19 mouse cellular contexts compared by ENCODE assay signal in the genomic region with DNA sequence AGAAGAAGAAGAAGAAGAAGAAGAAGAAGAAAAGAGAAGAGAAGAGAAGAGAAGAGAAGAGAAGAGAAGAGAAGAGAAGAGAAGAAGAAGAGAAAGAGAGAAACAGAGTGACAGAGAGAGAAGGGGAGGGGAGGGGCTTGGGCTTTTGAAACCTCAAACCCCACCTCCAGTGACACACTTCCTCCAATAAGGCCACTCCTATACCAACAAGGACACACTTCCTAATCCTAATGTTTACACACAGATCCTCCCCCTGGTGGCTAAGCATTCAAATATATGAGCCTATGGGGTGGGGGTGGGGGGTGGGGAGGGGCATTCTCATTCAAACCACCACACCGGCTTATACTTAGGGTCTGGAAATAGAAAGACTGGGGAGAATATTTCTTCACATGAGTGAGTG. TPM values are rescaled to one million over a fixed set of nuclear protein-coding genes. Genes with fewer than 3 reads are reported as not detected.
DNase-seq lines count a peak whose midpoint lies in the region; ATAC-seq and TF ChIP-seq lines count a peak whose summit lies in the region.
"Had no signal": no experiment of that assay in that cellular context is flagged by ENCODE, and none has a peak within 500 bp of the region (broad histone marks: within the 10 kb centered on the region; RNA-seq: fewer than 3 reads in every experiment).

No protein-coding gene starts in this region.

- no peak; the same call in 1 of the 2 replicates for ATAC-seq in lung, postnatal 0 days
- peak; percentile 63 for ATAC-seq in megakaryocyte, adult 5-6 weeks (ENCODE audit: poor library complexity, severe bottlenecking)
- ATAC-seq: forebrain, embryonic 15.5 days; intestine, embryonic 16.5 days had no signal

- H3K4me3 ChIP-seq in lung, postnatal 0 days (ENCODE audit: low read depth, low read length), result no peak overlapping the region
- H3K4me3 ChIP-seq in MEL (ENCODE audit: control insufficient read depth in 1 of 2, insufficient read depth in 1 of 2, low read depth in 2 of 2, low read length in 2 of 2), result no peak overlapping the region
- H3K4me3 ChIP-seq: embryonic facial prominence, embryonic 15.5 days; forebrain, embryonic 15.5 days; heart, embryonic 12.5 days; hindbrain, embryonic 15.5 days had no signal

- no peak for TF ChIP-seq RAD21 in MEL (IDR thresholded peaks at IDR 0.05; ENCODE audit: low read depth, low read length)

- H3K36me3 ChIP-seq in lung, postnatal 0 days (ENCODE audit: insufficient read depth, low read length), result no peaks in the 10 kb centered on the region
- no peaks in the 10 kb centered on the region for H3K36me3 ChIP-seq in MEL (ENCODE audit: control insufficient read depth in 1 of 2, insufficient read depth in 2 of 2, low read length in 2 of 2)
- H3K36me3 ChIP-seq: embryonic facial prominence, embryonic 15.5 days; forebrain, embryonic 15.5 days; heart, embryonic 12.5 days; hindbrain, embryonic 15.5 days had no signal

- H3K9ac ChIP-seq in lung, postnatal 0 days (replicated peaks; ENCODE audit: low read depth), result no peak overlapping the region
- H3K9ac ChIP-seq in MEL (ENCODE audit: control insufficient read depth, low read depth, low read length, poor library complexity, severe bottlenecking), result no peak overlapping the region
- H3K9ac ChIP-seq: embryonic facial prominence, embryonic 15.5 days; forebrain, embryonic 15.5 days; heart, embryonic 12.5 days; hindbrain, embryonic 15.5 days had no signal

- no peak overlapping the region for H3K27ac ChIP-seq in lung, postnatal 0 days (ENCODE audit: low read length)
- no peak overlapping the region for H3K27ac ChIP-seq in MEL (ENCODE audit: control insufficient read depth, low read depth, low read length)
- H3K27ac ChIP-seq: embryonic facial prominence, embryonic 15.5 days; forebrain, embryonic 15.5 days; hindbrain, embryonic 15.5 days had no signal

- no peak for TF ChIP-seq CTCF in lung, postnatal 0 days (IDR thresholded peaks at IDR 0.05)
- TF ChIP-seq CTCF in MEL (IDR thresholded peaks at IDR 0.05 in 2 of 3, conservative IDR thresholded peaks at IDR 0.05 in 1 of 3; ENCODE audit: control insufficient read depth in 1 of 3, insufficient read depth in 1 of 3, low read depth in 2 of 3, low read length in 3 of 3, poor library complexity in 1 of 3, severe bottlenecking in 1 of 3), result no peak

- TF ChIP-seq EP300 in lung, postnatal 0 days (IDR thresholded peaks at IDR 0.05), result no peak
- no peak for TF ChIP-seq EP300 in MEL (IDR thresholded peaks at IDR 0.05; ENCODE audit: low read depth in 1 of 2, low read length in 2 of 2)

- WGBS in lung, postnatal 0 days, result 67% methylated on average over 1 of the region's 1 CpGs

- H3K4me1 ChIP-seq in lung, postnatal 0 days (ENCODE audit: insufficient read depth, low read depth, low read length), result no peaks in the 10 kb centered on the region
- H3K4me1 ChIP-seq in MEL (ENCODE audit: control insufficient read depth in 1 of 2, insufficient read depth in 2 of 2, low read length in 2 of 2), result peaks cover 0 to 6% of the 10 kb centered on the region in 2 experiments; a peak in 1 of 4 replicates
- H3K4me1 ChIP-seq: forebrain, embryonic 15.5 days; hindbrain, embryonic 15.5 days had no signal

- no peaks in the 10 kb centered on the region for H3K27me3 ChIP-seq in lung, postnatal 0 days (replicated peaks; ENCODE audit: insufficient read depth, low read length)
- H3K27me3 ChIP-seq in MEL (ENCODE audit: control insufficient read depth in 1 of 2, insufficient read depth in 2 of 2, low read length in 2 of 2), result no peaks in the 10 kb centered on the region
- H3K27me3 ChIP-seq: embryonic facial prominence, embryonic 15.5 days; forebrain, embryonic 15.5 days; heart, embryonic 12.5 days; hindbrain, embryonic 15.5 days had no signal

- peak; percentile 17 for DNase-seq in lung, postnatal 0 days (ENCODE audit: low spot score)
- no peak for DNase-seq in lung, adult 18-20 months
- peak; percentile 59 for DNase-seq in MEL (ENCODE audit: low read depth, low spot score)
- no peak for DNase-seq in lung, postnatal 14 days
- DNase-seq in right cerebral cortex, postnatal 36 days (ENCODE audit: low spot score in 2 of 2), result no peak
- DNase-seq in retina, postnatal 1 day, result no peak
- DNase-seq: adrenal gland, postnatal 10 days; cerebellum, adult 18-20 months; cerebellum, adult 9-11 months; cerebellum, postnatal 36 days; gastrocnemius, postnatal 10 days; heart, postnatal 36 days had no signal

- H3K9me3 ChIP-seq in lung, postnatal 0 days (ENCODE audit: low read length), result no peaks in the 10 kb centered on the region
- no peaks in the 10 kb centered on the region for H3K9me3 ChIP-seq in MEL (replicated peaks; ENCODE audit: insufficient read depth, low read length)
- H3K9me3 ChIP-seq: forebrain, embryonic 15.5 days; hindbrain, embryonic 15.5 days had no signal

- TF ChIP-seq POLR2A in MEL (IDR thresholded peaks at IDR 0.05; ENCODE audit: control insufficient read depth in 1 of 2, insufficient read depth in 1 of 2, low read depth in 1 of 2, low read length in 2 of 2, poor library complexity in 1 of 2), result no peak

- no peaks in the 10 kb centered on the region for H3K79me2 ChIP-seq in MEL (ENCODE audit: control insufficient read depth, insufficient read depth, low read length, poor library complexity)

- H3K4me2 ChIP-seq in lung, postnatal 0 days (replicated peaks; ENCODE audit: low read depth, low read length), result no peak overlapping the region
- H3K4me2 ChIP-seq: embryonic facial prominence, embryonic 15.5 days; forebrain, embryonic 15.5 days; heart, embryonic 12.5 days; hindbrain, embryonic 15.5 days had no signal

TF ChIP-seq in MEL, 35 proteins besides CTCF, POLR2A, EP300 and RAD21:
- TF ChIP-seq TBP (IDR thresholded peaks at IDR 0.05; ENCODE audit: low read depth, low read length), result no peak
- no peak for TF ChIP-seq MAZ (IDR thresholded peaks at IDR 0.05; ENCODE audit: low read depth, low read length)
- TF ChIP-seq GATA1 (IDR thresholded peaks at IDR 0.05; ENCODE audit: low read depth, low read length), result no peak
- no peak for TF ChIP-seq E2F4 (IDR thresholded peaks at IDR 0.05; ENCODE audit: borderline replicate concordance, low read depth, low read length)
- no peak for TF ChIP-seq KAT2A (conservative IDR thresholded peaks at IDR 0.05; ENCODE audit: low read depth, low read length)
- TF ChIP-seq ETS1 (IDR thresholded peaks at IDR 0.05; ENCODE audit: low read depth, low read length), result no peak
- TF ChIP-seq HCFC1 (IDR thresholded peaks at IDR 0.05; ENCODE audit: low read depth, low read length), result no peak
- TF ChIP-seq POLR2AphosphoS5 (IDR thresholded peaks at IDR 0.05; ENCODE audit: borderline replicate concordance, low read depth, low read length), result no peak
- TF ChIP-seq MYC (IDR thresholded peaks at IDR 0.05; ENCODE audit: low read depth, low read length), result no peak
- no peak for TF ChIP-seq ELF1 (IDR thresholded peaks at IDR 0.05; ENCODE audit: low read depth, low read length)

RNA-seq across cellular contexts. Expression of a gene that starts 27.9 kb away (rescaled TPM):
- polyA plus RNA-seq in lung, postnatal 0 days (2015; fragmentation: Nextera tagmentation; extraction: Ambion mirVana), result 5.2 and 8.5 TPM in 2 replicates
- not detected in 2 replicates for total RNA-seq in MEL (2012; rRNA removed)
- not detected for polyA plus RNA-seq in MEL (2012; ENCODE audit: insufficient read depth in 1 of 2, insufficient read length in 2 of 2, low read depth in 1 of 2, low replicate concordance in 2 of 2, missing spikeins in 1 of 2)
- total RNA-seq in megakaryocyte, adult 5-6 weeks (2015), result 2.2 and 4.9 TPM in 2 replicates
- 3.3 and 5.4 TPM in 2 replicates for total RNA-seq in megakaryocyte, adult 5-6 weeks (2017)
- total RNA-seq: heart, adult 8-10 months had no signal

Comparison
In these comparisons a context has a peak if more than half of its experiments do, and no peak if none do; other contexts are left out.
1. DNase-seq: peak in lung, postnatal 0 days (single experiment) and MEL (single experiment); none in lung, adult 18-20 months (0 of 2), lung, postnatal 14 days (single experiment), right cerebral cortex, postnatal 36 days (0 of 2) and retina, postnatal 1 day (single experiment).